Mouse (Mus musculus) erythroblast, embryonic 14.5 days (primary cell): ENCODE data around the gene Cc2d2b.

Experiments used
- GATA1 ChIP-seq: IDR thresholded peaks from 2 replicates; pipeline ENCODE4 v1.6.1; 2012; ENCODE audit warnings: low read length, inconsistent platforms, mixed read lengths
- TAL1 ChIP-seq: IDR thresholded peaks from 3 replicates; pipeline ENCODE4 v1.6.1; 2012; ENCODE audit warnings: low read length, inconsistent platforms, mixed read lengths

GRCm38 (mm10) chr19:40818764-40819163, 70.2 kb downstream of the Cc2d2b start:
- TF ChIP-seq GATA1 (no peak), TAL1 (no peak)
